Mouse (Mus musculus) liver, embryonic 11.5 days (tissue): ENCODE data around the gene Proser1. TPM values are rescaled to one million over a fixed set of nuclear protein-coding genes. Genes with fewer than 3 reads are reported as not detected.

Experiments
- ATAC-seq: fragments of 200-750 bp; cut with Nextera tagmentation; replicated peaks from 2 replicates; pipeline ENCODE4 v1.8.0; 2017; ENCODE audit warnings: moderate number of reproducible peaks, mild to moderate bottlenecking, moderate TSS enrichment, moderate library complexity; ENCODE audit not compliant: low FRiP score
- DNase-seq: peaks from one replicate; pipeline ENCODE4 v3.0.0-alpha.2; 2017; ENCODE audit warnings: low spot score
- H3K27ac ChIP-seq: fragments of 300-500 bp; sonication (generic); 2 replicates; pipeline ENCODE4 v1.5.1; 2014; ENCODE audit warnings: mild to moderate bottlenecking, low read depth, low read length, control low read depth
- H3K27me3 ChIP-seq: fragments of 300-500 bp; sonication (generic); replicated peaks from 2 replicates; pipeline ENCODE4 v1.6.1; 2014; ENCODE audit warnings: low read length, mixed read lengths; ENCODE audit not compliant: control insufficient read depth, insufficient read depth
- H3K36me3 ChIP-seq: fragments of 300-500 bp; sonication (generic); 2 replicates; pipeline ENCODE4 v1.6.1; 2014; ENCODE audit warnings: mild to moderate bottlenecking, low read length, moderate library complexity, mixed read lengths; ENCODE audit not compliant: control insufficient read depth, insufficient read depth
- H3K4me1 ChIP-seq: fragments of 300-500 bp; sonication (generic); replicated peaks from 2 replicates; pipeline ENCODE4 v1.6.1; 2014; ENCODE audit warnings: low read length, mixed read lengths; ENCODE audit not compliant: control insufficient read depth, insufficient read depth
- H3K4me2 ChIP-seq: fragments of 300-500 bp; sonication (generic); 2 replicates; pipeline ENCODE4 v1.6.1; 2014; ENCODE audit warnings: mild to moderate bottlenecking, control low read depth, moderate library complexity
- H3K4me3 ChIP-seq: fragments of 300-500 bp; sonication (generic); 2 replicates; pipeline ENCODE4 v1.5.1; 2014; ENCODE audit warnings: low read depth, low read length, control low read depth
- H3K9ac ChIP-seq: fragments of 300-500 bp; sonication (generic); 2 replicates; pipeline ENCODE4 v1.6.1; 2014; ENCODE audit warnings: low read depth, low read length, control low read depth
- H3K9me3 ChIP-seq: fragments of 300-500 bp; sonication (generic); 2 replicates; pipeline ENCODE4 v1.6.1; 2016; ENCODE audit warnings: low read length, inconsistent platforms, mixed read lengths; ENCODE audit not compliant: control insufficient read depth
- WGBS: fragments of 180-500 bp; shearing (Covaris S2); extraction: QIAGEN DNeasy Blood & Tissue Kit; methylation state at CpG from one replicate; pipeline ENCODE4 v1.1.7; 2014; 5-methylcytosine and 5-hydroxymethylcytosine counted together
- polyA plus RNA-seq: library from polyadenylated mRNA; unstranded; fragments of >200 nt; fragmentation: Nextera tagmentation; extraction: Ambion mirVana; gene quantifications from 2 replicates; pipeline ENCODE4 v1.2.1, GENCODE M21; 2014

Gene Proser1
- polyA plus RNA-seq, 1 experiment from 2014 or later, result 17.9 TPM

- DNase-seq (no peak), ATAC-seq (no peak)
- no peaks in the 10 kb centered on the region for H3K4me1 ChIP-seq
Measured at GRCm38 (mm10) chr3:53445540-53445939, 17.9 kb upstream of the Proser1 start.

GRCm38 (mm10) chr3:53446801-53447200 lies 16.7 kb upstream of the Proser1 start:
- Histone ChIP-seq H3K36me3 (peaks cover 4% of the 10 kb centered on the region; the same call in 1 of the 2 replicates), H3K4me1 (no peaks in the 10 kb centered on the region), H3K4me3 (no peak overlapping the region), H3K9ac (no peak overlapping the region), H3K27ac (no peak overlapping the region), H3K4me2 (no peak overlapping the region), H3K9me3 (no peaks in the 10 kb centered on the region), H3K27me3 (no peaks in the 10 kb centered on the region)
- ATAC-seq (no peak), DNase-seq (no peak)
- WGBS, result 83% methylated on average over 3 of the region's 3 CpGs

More at GRCm38 (mm10) chr3:53445540-53445939, 17.9 kb upstream of the Proser1 start:
- H3K27me3 ChIP-seq, result no peaks in the 10 kb centered on the region
- no peak overlapping the region for H3K27ac ChIP-seq
- 86% methylated on average over 5 of the region's 5 CpGs for WGBS
- H3K4me2 ChIP-seq, result no peak overlapping the region
- H3K9me3 ChIP-seq, result no peaks in the 10 kb centered on the region
- H3K36me3 ChIP-seq, result no peaks in the 10 kb centered on the region; the same call in 1 of the 2 replicates
- no peak overlapping the region for H3K4me3 ChIP-seq
- H3K9ac ChIP-seq, result no peak overlapping the region

GRCm38 (mm10) chr3:53448208-53448607 lies 15.3 kb upstream of the Proser1 start:
- Histone ChIP-seq H3K27ac (no peak overlapping the region), H3K27me3 (no peaks in the 10 kb centered on the region), H3K4me1 (no peaks in the 10 kb centered on the region), H3K9me3 (no peaks in the 10 kb centered on the region), H3K36me3 (peaks cover 15% of the 10 kb centered on the region; the same call in 1 of the 2 replicates), H3K4me3 (no peak overlapping the region), H3K9ac (no peak overlapping the region), H3K4me2 (no peak overlapping the region)
- DNase-seq, result no peak
- ATAC-seq, result no peak; the same call in 1 of the 2 replicates
- 28% methylated on average over 2 of the region's 2 CpGs for WGBS

GRCm38 (mm10) chr3:53450666-53451065 lies 12.8 kb upstream of the Proser1 start:
- no peak overlapping the region for H3K27ac ChIP-seq
- no peaks in the 10 kb centered on the region for H3K9me3 ChIP-seq
- no peak overlapping the region for H3K9ac ChIP-seq
- H3K27me3 ChIP-seq, result no peaks in the 10 kb centered on the region
- peaks cover 19% of the 10 kb centered on the region; the same call in 1 of the 2 replicates for H3K36me3 ChIP-seq
- DNase-seq, result no peak
- H3K4me2 ChIP-seq, result no peak overlapping the region
- WGBS, result 96% methylated on average over 11 of the region's 11 CpGs
- no peak overlapping the region for H3K4me3 ChIP-seq
- no peak for ATAC-seq
- H3K4me1 ChIP-seq, result no peaks in the 10 kb centered on the region

- no peak for ATAC-seq
- Histone ChIP-seq H3K4me1 (no peaks in the 10 kb centered on the region), H3K36me3 (peaks cover 26% of the 10 kb centered on the region; the same call in 1 of the 2 replicates), H3K27ac (no peak overlapping the region), H3K4me3 (no peak overlapping the region), H3K27me3 (no peaks in the 10 kb centered on the region), H3K9me3 (no peaks in the 10 kb centered on the region), H3K9ac (no peak overlapping the region), H3K4me2 (no peak overlapping the region)
- no peak for DNase-seq
- 93% methylated on average over 10 of the region's 10 CpGs for WGBS
Measured at GRCm38 (mm10) chr3:53452351-53452750, 11.1 kb upstream of the Proser1 start.

GRCm38 (mm10) chr3:53453346-53453745 lies 10.1 kb upstream of the Proser1 start:
- Histone ChIP-seq H3K4me1 (no peaks in the 10 kb centered on the region), H3K9me3 (no peaks in the 10 kb centered on the region), H3K27ac (no peak overlapping the region), H3K9ac (no peak overlapping the region), H3K27me3 (no peaks in the 10 kb centered on the region), H3K36me3 (peaks cover 30% of the 10 kb centered on the region; the same call in 1 of the 2 replicates), H3K4me3 (no peak overlapping the region), H3K4me2 (no peak overlapping the region)
- WGBS, result 89% methylated on average over 7 of the region's 7 CpGs
- DNase-seq (no peak), ATAC-seq (no peak)

DNA sequence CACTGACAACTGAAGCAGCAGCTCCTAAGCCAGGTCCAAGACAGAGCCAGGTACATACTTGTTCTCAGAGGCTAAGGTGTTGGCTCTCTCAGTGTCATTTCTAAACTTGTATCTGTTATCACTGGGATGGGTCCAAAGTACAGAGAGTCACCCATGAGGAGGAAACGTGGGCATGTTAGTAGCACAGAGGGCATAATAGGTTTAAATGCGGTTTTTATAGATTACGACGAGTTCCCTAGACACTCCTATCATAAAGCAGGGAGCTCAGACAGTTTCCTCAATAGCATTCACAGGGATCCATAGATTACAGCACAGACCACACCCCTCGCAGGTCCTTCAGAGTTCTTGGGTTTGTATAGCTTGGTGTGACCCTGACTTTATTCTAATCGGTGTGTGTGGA lies 9.5 kb upstream of the Proser1 start:
- Histone ChIP-seq H3K9me3 (no peaks in the 10 kb centered on the region), H3K4me1 (no peaks in the 10 kb centered on the region), H3K4me2 (no peak overlapping the region), H3K27ac (no peak overlapping the region), H3K4me3 (no peak overlapping the region), H3K27me3 (no peaks in the 10 kb centered on the region), H3K36me3 (peaks cover 32% of the 10 kb centered on the region; the same call in 1 of the 2 replicates), H3K9ac (no peak overlapping the region)
- ATAC-seq (no peak), DNase-seq (no peak)
- 84% methylated on average over 6 of the region's 6 CpGs for WGBS

DNA sequence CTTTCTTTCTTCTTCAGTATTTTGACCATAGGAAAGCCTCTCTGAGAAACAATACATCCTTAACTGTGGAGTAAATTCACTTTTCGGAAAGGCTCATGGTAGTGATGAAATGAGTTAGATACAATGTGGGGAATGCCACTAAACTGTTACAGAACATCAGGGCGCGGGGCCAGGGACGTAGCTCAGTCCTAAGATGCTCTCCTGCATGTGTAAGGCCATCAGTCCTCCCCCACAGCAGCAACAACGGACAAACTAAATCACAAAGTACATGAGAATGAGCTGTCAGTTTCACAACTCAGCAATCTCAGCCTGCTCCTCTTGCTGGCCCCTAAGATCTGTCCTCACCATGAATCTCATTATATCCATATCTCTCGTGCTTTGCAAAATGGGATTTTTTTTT lies 8.9 kb upstream of the Proser1 start:
- 89% methylated on average over 6 of the region's 6 CpGs for WGBS
- DNase-seq, result no peak
- H3K9ac ChIP-seq, result no peak overlapping the region
- ATAC-seq, result no peak
- no peaks in the 10 kb centered on the region for H3K27me3 ChIP-seq
- H3K4me3 ChIP-seq, result no peak overlapping the region
- no peak overlapping the region for H3K4me2 ChIP-seq
- no peaks in the 10 kb centered on the region for H3K4me1 ChIP-seq
- peaks cover 34% of the 10 kb centered on the region; the same call in 1 of the 2 replicates for H3K36me3 ChIP-seq
- no peak overlapping the region for H3K27ac ChIP-seq
- no peaks in the 10 kb centered on the region for H3K9me3 ChIP-seq

- peaks cover 35% of the 10 kb centered on the region; the same call in 1 of the 2 replicates for H3K36me3 ChIP-seq
- 79% methylated on average over 7 of the region's 7 CpGs for WGBS
- DNase-seq, result no peak
Measured at GRCm38 (mm10) chr3:53454984-53455383, 8.5 kb upstream of the Proser1 start.

More at GRCm38 (mm10) chr3:53454984-53455383, 8.5 kb upstream of the Proser1 start:
- no peak overlapping the region for H3K27ac ChIP-seq
- H3K27me3 ChIP-seq, result no peaks in the 10 kb centered on the region
- H3K4me2 ChIP-seq, result no peak overlapping the region
- H3K4me1 ChIP-seq, result peaks cover 1% of the 10 kb centered on the region; the same call in 1 of the 2 replicates
- no peaks in the 10 kb centered on the region for H3K9me3 ChIP-seq
- ATAC-seq, result no peak
- H3K9ac ChIP-seq, result no peak overlapping the region
- H3K4me3 ChIP-seq, result no peak overlapping the region
